Mouse (Mus musculus) embryonic facial prominence, embryonic 14.5 days (tissue): ENCODE measurements around the gene Bglap. TPM values are rescaled to one million over a fixed set of nuclear protein-coding genes. Genes with fewer than 3 reads are reported as not detected.
"Not testable (repeated sequence)": the region's sequence is repeated elsewhere in the genome, so short reads cannot be mapped to it uniquely, and the experiment has no call there.

Experiments
- ATAC-seq: fragments of 200-750 bp; cut with Nextera tagmentation; 2 replicates; pipeline ENCODE4 v1.8.0; 2017; ENCODE audit warnings: low read depth, moderate number of reproducible peaks, moderate TSS enrichment
- DNase-seq: peaks from one replicate; pipeline ENCODE4 v3.0.0-alpha.2; 2015; ENCODE audit warnings: low spot score
- H3K27ac ChIP-seq: fragments of 300-500 bp; sonication (generic); replicated peaks from 2 replicates; pipeline ENCODE4 v1.5.1; 2014; ENCODE audit warnings: low read depth, mild to moderate bottlenecking, low read length, moderate library complexity
- H3K27me3 ChIP-seq: fragments of 300-500 bp; sonication (generic); replicated peaks from 2 replicates; pipeline ENCODE4 v1.6.1; 2014; ENCODE audit warnings: low read length; ENCODE audit not compliant: control insufficient read depth, insufficient read depth
- H3K36me3 ChIP-seq: fragments of 300-500 bp; sonication (generic); 2 replicates; pipeline ENCODE4 v1.6.1; 2014; ENCODE audit warnings: low read length, mixed read lengths; ENCODE audit not compliant: control insufficient read depth, insufficient read depth
- H3K4me1 ChIP-seq: fragments of 300-500 bp; sonication (generic); 2 replicates; pipeline ENCODE4 v1.6.1; 2014; ENCODE audit warnings: antibody characterized with exemption, low read length; ENCODE audit not compliant: control insufficient read depth, insufficient read depth
- H3K4me2 ChIP-seq: fragments of 300-500 bp; sonication (generic); 2 replicates; pipeline ENCODE4 v1.6.1; 2014; ENCODE audit warnings: low read depth, mild to moderate bottlenecking, low read length, moderate library complexity, mixed read lengths
- H3K4me3 ChIP-seq: fragments of 300-500 bp; sonication (generic); 2 replicates; pipeline ENCODE4 v1.5.1; 2014; ENCODE audit warnings: low read depth, mild to moderate bottlenecking, low read length
- H3K9ac ChIP-seq: fragments of 300-500 bp; sonication (generic); 2 replicates; pipeline ENCODE4 v1.6.1; 2014; ENCODE audit warnings: low read depth, mild to moderate bottlenecking, low read length, moderate library complexity, mixed read lengths
- H3K9me3 ChIP-seq: fragments of 300-500 bp; sonication (generic); 2 replicates; pipeline ENCODE4 v1.6.1; 2016; ENCODE audit warnings: low read length; ENCODE audit not compliant: control insufficient read depth
- WGBS: fragments of 180-500 bp; shearing (Covaris S2); extraction: QIAGEN DNeasy Blood & Tissue Kit; methylation state at CpG from one replicate; pipeline ENCODE4 v1.1.7; 2014; 5-methylcytosine and 5-hydroxymethylcytosine counted together
- polyA plus RNA-seq: library from polyadenylated mRNA; unstranded; fragments of >200 nt; fragmentation: Nextera tagmentation; extraction: Ambion mirVana; gene quantifications from 2 replicates; pipeline ENCODE4 v1.2.1, GENCODE M21; 2014

Gene Bglap
- 7.9 and 33.0 TPM in 2 replicates for polyA plus RNA-seq

DNA sequence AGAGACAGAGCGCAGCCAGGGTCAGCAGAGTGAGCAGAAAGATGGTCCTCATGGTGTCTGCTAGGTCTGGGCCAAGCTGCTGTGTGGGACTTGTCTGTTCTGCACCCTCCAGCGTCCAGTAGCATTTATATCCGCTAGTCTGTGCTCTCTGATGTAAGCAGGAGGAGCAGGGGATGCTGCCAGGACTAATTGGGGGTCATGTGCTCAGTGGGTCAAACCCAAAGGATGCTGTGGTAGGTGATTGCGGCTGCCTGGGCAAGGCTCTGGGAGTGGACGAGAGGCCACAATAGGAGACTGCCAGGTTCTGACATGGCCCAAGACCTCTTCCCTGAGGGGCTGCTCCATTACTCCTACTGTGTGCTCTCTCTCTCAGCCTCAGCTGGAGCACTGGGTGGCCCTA, at the start of gene Bglap:
Bglap (minus strand) TSS at position 101 of the 400 bp plus-strand sequence.
- no peaks in the 10 kb centered on the region for H3K27me3 ChIP-seq
- H3K4me1 ChIP-seq, result no peaks in the 10 kb centered on the region
- no peak within 1 kb of the TSS for H3K4me3 ChIP-seq
- no peak within 1 kb of the TSS for H3K9ac ChIP-seq
- ATAC-seq, result no peak
- WGBS, result 72% methylated on average over 5 of the region's 5 CpGs
- no peak for DNase-seq
- no peak within 1 kb of the TSS for H3K4me2 ChIP-seq
- no peaks in the 10 kb centered on the region for H3K9me3 ChIP-seq
- H3K27ac ChIP-seq, result no peak within 1 kb of the TSS
- H3K36me3 ChIP-seq, result no peaks in the 10 kb centered on the region

DNA sequence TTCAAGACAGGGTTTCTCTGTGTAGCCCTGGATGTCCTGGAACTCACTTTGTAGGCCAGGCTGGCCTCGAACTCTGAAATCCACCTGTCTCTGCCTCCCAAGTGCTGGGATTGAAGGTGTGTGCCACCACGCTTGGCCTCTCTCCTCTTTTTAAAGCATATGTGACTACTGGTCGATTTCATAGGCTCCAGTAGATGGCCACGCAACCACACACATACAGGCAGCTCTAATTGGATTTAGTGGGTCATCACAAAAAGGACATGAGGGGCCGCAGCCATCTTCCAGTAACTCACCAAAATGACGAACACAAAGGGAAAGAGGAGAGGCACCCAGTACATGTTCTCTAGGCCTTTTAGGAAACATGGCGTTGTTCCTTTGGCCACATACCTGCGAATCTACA, 44.4 kb upstream of the Bglap start:
- H3K36me3 ChIP-seq, H3K4me2 ChIP-seq, ATAC-seq, DNase-seq, H3K4me3 ChIP-seq, H3K27me3 ChIP-seq, H3K9me3 ChIP-seq, H3K4me1 ChIP-seq, H3K9ac ChIP-seq, H3K27ac ChIP-seq: not testable (repeated sequence)
- 73% methylated on average over 8 of the region's 8 CpGs for WGBS

DNA sequence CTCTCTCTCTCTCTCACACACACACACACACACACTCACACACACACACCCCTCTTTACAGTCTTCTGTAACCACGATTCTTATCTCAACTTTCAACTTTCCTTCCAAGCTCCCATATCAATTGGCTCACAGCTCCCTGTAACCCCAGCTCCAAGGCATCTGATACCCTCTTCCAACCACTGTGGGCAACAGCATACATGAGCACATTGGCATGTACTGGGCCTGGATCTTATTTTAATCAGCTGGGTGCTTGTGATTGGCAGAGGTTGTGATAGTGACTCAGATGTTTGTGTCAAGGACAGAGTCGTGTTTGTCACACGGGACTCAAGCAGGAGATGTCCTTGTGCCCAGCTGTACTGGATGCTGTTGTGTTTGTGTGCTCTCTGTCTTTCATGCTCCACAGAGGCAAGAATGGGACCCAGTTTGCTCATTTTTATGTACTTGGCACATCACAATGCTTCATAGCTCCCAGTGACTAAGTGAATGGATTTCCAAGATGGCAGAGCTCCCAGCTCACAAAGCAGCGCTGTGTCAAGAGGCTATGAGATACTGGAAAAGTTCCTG, 43.2 kb upstream of the Bglap start:
- no peak overlapping the region for H3K4me3 ChIP-seq
- 80% methylated on average over 4 of the region's 4 CpGs for WGBS

DNA sequence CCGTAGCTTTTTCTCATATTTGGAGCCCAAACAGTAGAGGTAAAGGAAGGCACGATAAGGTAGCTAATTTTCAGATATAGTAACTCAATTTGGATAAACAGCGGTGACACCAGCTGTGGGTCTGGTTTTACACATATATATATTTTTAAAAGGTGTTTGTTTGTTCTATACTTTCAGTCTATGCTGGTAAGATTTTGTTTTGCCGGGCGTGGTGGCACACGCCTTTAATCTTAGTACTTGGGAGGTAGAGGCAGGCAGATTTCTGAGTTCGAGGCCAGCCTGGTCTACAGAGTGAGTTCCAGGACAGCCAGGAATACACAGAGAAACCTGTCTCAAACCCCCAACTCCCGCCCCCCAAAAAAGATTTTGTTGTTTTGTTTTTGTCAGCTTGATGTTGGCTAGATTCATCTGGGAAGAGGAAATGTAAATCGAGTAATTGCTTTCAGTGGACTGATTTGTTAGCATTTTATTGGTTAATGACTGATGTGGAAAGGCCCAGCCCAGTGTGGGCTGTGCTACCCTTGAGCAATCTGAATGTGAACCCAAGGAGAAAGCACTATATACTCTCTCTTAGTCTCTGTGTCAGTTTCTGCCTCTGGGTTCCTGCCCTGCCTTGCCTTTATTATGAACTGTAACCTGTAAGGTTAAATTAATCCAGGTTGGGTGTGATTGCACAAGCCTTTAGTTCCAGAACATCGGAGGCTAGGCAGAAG, 41.6 kb upstream of the Bglap start:
- Histone ChIP-seq H3K9ac (no peak overlapping the region), H3K36me3 (peaks cover 5% of the 10 kb centered on the region; the same call in 1 of the 2 replicates), H3K27me3 (no peaks in the 10 kb centered on the region), H3K27ac (no peak overlapping the region), H3K4me3 (0 out of 2 replicates have a peak overlapping the region, but pooled peaks have one; percentile 87), H3K4me1 (peaks cover 10% of the 10 kb centered on the region), H3K4me2 (peak overlapping the region; percentile 98), H3K9me3 (no peaks in the 10 kb centered on the region)
- no peak for DNase-seq
- no peak for ATAC-seq
- WGBS, result 79% methylated on average over 10 of the region's 10 CpGs

More for the DNA sequence above, 43.2 kb upstream of the Bglap start:
- no peak for ATAC-seq
- Histone ChIP-seq H3K27me3 (no peaks in the 10 kb centered on the region), H3K27ac (no peak overlapping the region), H3K36me3 (no peaks in the 10 kb centered on the region), H3K9ac (no peak overlapping the region), H3K4me1 (peaks cover 10% of the 10 kb centered on the region), H3K9me3 (no peaks in the 10 kb centered on the region), H3K4me2 (no peak overlapping the region)
- DNase-seq, result no peak

DNA sequence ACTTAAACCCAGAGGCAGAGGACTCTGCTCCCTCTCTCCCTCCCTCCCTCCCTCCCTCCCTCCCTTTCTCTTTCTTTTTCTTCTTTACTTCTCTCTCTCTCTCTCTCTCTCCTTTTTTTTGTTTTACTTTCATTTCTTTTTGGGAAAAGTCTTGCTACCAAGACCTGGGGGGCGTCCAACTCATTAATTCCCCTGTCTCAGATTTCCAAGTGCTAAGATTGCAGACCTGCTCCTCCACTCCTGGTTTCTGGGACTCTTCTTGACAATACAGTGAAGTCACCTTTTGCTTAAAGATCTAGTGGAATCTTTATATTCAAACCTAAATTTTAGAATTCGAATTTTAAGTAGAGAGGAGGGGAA, 41.0 kb upstream of the Bglap start:
- H3K4me2 ChIP-seq, result peak overlapping the region; percentile 98
- no peak for DNase-seq
- no peaks in the 10 kb centered on the region for H3K9me3 ChIP-seq
- no peaks in the 10 kb centered on the region for H3K27me3 ChIP-seq
- no peak for ATAC-seq
- peak overlapping the region; percentile 56 for H3K9ac ChIP-seq
- H3K27ac ChIP-seq, result no peak overlapping the region; the same call in 1 of the 2 replicates
- H3K4me3 ChIP-seq, result peak overlapping the region; percentile 87
- peaks cover 10% of the 10 kb centered on the region for H3K36me3 ChIP-seq
- WGBS, result 4% methylated on average over 2 of the region's 2 CpGs
- peaks cover 10% of the 10 kb centered on the region for H3K4me1 ChIP-seq

DNA sequence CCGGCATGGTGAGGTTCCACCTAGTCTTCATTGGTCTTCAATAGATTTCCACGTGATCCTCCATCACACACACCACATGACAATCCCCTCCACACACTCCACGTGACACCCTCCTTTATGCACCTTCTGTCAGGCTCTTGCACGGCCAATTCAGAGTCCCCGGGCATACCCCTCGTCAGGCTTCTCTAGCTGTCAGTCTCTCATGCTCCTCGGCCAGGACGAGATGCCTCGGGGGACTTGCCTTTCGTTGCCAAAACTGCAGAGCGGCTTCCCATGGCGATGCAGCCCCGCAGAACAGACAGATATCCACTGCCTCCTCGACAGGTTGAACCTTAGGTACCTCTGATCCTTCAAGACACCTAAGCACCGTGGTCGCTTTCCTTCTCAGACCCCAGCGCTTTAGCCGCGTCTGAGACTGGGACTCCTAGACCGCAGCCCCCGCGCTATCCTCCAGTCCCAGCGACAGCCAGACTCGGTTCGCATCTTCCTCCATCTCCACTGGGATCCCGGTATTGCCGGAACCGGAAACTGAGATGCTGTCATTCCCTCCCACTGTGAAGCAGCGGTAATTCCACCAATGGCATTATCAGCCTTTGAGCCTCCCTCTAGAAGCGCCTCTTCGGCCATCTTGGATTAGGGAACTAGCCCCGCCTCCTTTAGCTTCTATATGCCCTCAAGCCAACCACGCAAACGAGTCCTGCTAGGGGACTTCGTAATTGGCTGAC, 40.5 kb upstream of the Bglap start, which contains the start of gene Slc25a44:
Slc25a44 (minus strand) TSS at position 535 of the 725 bp plus-strand sequence.
- ATAC-seq, result peak; percentile 99
- 1% methylated on average over 35 of the region's 35 CpGs for WGBS

DNA sequence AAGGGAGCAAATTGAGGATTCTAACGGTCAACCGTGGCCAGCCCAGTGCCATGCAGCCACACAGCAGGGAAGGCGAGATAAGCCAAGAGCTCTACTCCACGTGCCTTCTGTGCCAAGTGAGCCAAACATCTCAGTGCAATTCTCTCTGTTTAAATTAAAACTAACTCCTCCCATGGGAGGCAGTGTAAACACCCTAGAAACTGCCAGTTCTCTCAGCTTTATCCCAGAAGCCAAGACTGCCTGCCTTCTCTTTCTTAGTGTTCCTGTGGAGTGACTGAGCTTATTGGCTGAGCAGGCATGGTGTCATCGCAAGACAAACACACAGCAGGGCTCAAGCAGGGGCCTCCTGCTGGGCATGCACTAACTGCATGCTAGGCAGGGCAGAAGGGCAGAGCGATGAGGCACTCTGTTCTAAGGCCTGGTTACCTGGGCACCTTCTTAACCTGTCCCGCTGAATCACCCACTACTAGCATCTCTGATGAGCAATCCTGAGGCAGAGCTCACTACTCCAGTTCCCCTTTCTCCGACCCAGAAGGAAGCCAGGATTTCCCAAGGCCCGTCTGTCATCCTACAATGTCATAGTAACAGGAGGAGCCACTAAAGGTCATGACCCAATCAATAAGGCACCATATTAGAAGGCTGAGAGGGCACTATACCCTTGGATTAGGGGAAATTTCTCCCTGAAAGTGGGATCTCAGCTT, 37.9 kb upstream of the Bglap start:
- ATAC-seq, result no peak

More for the DNA sequence above, 40.5 kb upstream of the Bglap start, which contains the start of gene Slc25a44:
- H3K4me2 ChIP-seq, result peak within 1 kb of the TSS; percentile 98
- peak within 1 kb of the TSS; percentile 87 for H3K4me3 ChIP-seq
- H3K27me3 ChIP-seq, result no peaks in the 10 kb centered on the region
- peaks cover 10% of the 10 kb centered on the region for H3K4me1 ChIP-seq
- peak within 1 kb of the TSS; percentile 74 for H3K9ac ChIP-seq
- DNase-seq, result peak; percentile 99
- peaks cover 16% of the 10 kb centered on the region for H3K36me3 ChIP-seq
- no peaks in the 10 kb centered on the region for H3K9me3 ChIP-seq
- H3K27ac ChIP-seq, result no peak within 1 kb of the TSS; the same call in 1 of the 2 replicates

DNA sequence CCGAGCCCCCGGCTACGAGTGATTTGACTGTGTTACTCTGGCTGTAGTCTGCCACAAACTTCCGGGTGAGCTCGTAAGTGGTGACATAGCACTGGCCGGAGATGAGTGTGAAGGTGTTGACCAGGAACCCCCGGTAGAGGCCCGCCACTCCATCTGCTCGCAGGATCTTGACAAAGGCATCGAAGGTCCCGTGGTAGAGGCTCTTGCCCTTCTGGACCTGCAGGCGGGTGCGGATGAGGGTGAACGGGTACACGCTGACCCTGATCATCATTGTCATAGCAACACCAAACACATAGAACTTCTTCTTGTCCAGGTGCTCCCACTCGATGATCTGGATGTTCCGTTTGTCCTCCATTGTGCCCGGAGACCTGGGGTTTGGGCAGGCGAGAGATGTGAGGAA, 36.5 kb upstream of the Bglap start:
- Histone ChIP-seq H3K4me3 (no peak overlapping the region), H3K27ac (no peak overlapping the region), H3K4me1 (peaks cover 10% of the 10 kb centered on the region), H3K4me2 (no peak overlapping the region), H3K9me3 (no peaks in the 10 kb centered on the region), H3K36me3 (peaks cover 55% of the 10 kb centered on the region), H3K9ac (no peak overlapping the region), H3K27me3 (no peaks in the 10 kb centered on the region)
- ATAC-seq (no peak), DNase-seq (no peak)
- 97% methylated on average over 19 of the region's 19 CpGs for WGBS

More for the DNA sequence above, 37.9 kb upstream of the Bglap start:
- Histone ChIP-seq H3K9ac (0 out of 2 replicates have a peak overlapping the region, but pooled peaks have one; percentile 31), H3K9me3 (no peaks in the 10 kb centered on the region), H3K27me3 (no peaks in the 10 kb centered on the region), H3K36me3 (peaks cover 41% of the 10 kb centered on the region), H3K27ac (no peak overlapping the region), H3K4me3 (no peak overlapping the region), H3K4me2 (no peak overlapping the region), H3K4me1 (peaks cover 10% of the 10 kb centered on the region)
- WGBS, result 44% methylated on average over 9 of the region's 9 CpGs
- no peak for DNase-seq
